Mouse (Mus musculus) cerebellum, postnatal 4 days (tissue): ENCODE measurements around the gene Tmem11.
"Not testable (repeated sequence)": the region's sequence is repeated elsewhere in the genome, so short reads cannot be mapped to it uniquely, and the experiment has no call there.

Experiments
- DNase-seq, 2 experiments: peaks; one replicate each; pipeline ENCODE4 v3.0.0; 2022; ENCODE audit warnings: low spot score in 2 of 2, mixed read lengths in 1 of 2

Gene Tmem11

DNA sequence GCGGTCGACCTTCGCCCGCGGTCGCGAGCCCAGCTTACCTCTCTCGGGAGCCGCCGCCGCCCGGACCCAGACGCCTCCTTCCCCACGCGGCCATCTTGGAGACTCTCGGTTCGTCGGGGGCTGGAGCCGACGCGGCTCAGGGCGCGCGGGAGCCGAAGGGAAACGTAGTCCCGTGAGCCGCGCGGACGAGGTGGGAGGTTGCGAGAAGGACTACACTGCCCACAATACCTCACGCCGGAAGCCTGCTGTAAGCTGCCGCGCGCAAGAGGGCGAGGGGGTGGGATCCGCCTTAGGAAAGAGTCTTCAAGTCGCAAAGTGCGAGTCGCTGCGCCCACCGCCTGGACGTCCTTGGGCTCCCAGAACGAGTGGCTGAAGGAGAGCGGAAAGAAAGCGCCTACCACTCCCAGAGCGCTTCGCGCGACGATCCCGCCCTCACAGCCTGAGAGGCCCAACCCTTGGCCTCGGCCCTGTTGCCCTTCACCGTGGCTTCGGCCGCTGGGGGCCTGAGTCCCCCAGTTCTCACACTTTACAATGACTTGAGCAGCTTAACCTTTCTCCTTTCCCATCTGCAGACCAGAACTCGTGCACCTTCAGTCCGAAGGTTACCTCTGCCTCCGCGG, at the start of gene Tmem11:
Gene Tmem11 (minus strand): TSS at position 598 of the 620 bp plus-strand sequence.
- peak; percentile 75 to 93 for DNase-seq

DNA sequence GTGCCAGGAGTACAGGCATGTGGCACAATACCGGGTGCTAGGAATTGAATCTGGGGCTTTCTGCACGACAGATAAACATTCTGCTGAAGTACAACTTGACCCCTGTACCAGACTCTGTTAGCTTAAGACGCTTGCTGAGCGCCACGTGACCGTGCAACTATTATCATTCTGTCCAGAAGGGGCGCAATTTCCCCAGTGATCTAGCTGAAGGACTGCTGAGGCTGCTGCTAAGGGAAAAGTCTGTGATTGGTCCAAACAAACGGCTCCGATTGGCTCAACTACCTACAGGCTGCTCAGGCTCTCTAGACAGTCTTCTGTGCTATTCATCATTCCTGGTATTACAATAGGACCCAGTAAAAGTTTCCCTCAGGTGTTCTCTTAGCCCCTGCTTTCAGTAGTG, 48.2 kb upstream of the Tmem11 start:
- peak; percentile 85 to 93 for DNase-seq

DNA sequence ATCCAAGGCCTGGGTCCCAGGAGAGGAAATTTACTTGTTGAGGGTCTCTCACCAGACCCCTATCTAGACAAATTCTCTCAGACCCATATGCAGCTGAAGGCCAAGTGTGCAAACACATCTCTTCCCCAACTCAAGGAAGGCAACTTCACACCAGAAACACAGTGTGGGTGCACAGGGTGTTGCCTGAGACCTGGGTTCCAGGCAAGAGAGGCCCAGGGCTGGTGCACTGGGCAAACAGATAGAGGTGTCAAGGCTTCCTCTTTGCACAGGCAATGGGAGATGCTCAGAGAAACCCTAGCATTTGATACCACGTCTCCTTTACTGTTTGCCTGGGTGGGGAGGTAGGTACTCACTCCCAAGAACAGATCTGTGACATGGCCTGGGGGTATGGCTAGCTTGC, 45.9 kb upstream of the Tmem11 start:
- DNase-seq = no peak

DNA sequence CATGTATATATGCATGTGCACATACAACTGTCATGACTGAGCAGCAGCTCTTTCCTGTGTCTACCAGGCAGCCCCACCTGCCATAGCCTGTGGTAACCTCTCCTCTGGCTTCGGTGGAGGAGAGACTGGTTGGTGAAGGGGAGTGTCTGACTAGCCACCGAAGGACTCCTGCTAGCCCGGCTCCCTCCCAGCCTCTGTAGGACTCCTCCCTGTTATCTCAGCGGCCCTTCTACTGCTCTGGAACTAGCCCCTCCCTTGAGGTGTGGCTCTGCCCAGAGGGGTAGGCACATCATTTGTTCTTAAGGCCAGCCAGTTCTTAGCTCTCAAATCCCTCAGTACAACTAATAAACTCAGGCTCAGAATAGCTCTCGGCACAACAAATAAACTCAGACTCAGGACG, 45.4 kb upstream of the Tmem11 start:
- DNase-seq = no peak

DNA sequence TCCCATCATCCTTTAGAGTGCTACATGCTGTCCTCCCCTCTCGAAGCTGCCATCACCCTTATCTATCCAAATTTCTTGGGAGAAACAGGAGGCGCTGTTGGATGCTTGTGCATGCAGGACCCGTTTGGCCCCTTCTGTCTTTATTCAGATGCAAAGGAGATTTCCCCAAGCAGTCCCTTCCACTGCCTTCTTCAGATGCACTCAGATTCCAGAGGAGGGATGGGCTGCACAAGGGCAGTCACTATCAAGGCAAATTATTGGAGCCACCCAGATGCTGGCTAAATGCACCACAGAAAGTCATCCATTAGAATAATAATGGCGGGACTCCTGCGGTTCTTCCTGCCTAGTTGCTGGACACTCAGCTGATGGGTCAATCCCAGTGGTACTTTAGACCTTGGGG, 43.9 kb upstream of the Tmem11 start:
- no peak for DNase-seq

DNA sequence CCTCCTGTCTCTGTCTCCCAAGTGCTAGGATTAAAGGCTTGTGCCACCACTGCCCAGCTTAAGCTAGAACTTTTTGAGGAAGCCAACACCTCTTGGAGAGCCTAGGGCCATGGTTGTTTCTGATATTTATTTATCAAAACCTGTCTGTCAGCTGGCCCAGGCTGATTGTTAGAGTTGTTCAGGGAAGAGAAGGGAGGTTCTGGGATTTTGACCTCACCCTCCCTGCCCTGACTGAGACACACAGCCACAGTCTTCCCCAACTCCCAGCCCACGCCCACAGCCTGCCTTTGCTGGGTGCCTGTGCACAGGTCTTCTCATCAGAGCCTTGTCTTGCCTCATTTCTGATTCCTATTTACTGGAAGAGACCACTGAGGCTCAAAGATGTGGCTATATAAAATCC, 43.1 kb upstream of the Tmem11 start:
- no peak for DNase-seq

DNA sequence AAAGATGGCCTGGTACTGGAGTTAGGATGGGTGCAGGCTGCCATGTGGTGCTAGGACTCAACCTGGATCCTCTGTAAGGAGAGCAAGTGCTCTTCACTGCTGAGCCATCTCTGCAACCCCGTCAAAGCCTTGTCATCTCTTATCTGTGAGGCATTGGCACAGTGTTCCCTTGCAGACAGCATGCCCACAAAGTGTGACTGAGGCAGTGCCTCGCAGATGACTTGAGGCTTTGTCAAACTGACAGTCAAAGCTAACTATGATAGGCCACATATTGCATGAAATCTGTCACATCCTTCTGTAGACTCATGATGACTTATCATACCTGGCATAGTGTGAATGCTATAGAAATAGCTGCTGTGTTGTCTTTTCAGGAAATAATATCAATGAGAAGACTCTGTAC, 40.9 kb upstream of the Tmem11 start:
- no peak for DNase-seq

DNA sequence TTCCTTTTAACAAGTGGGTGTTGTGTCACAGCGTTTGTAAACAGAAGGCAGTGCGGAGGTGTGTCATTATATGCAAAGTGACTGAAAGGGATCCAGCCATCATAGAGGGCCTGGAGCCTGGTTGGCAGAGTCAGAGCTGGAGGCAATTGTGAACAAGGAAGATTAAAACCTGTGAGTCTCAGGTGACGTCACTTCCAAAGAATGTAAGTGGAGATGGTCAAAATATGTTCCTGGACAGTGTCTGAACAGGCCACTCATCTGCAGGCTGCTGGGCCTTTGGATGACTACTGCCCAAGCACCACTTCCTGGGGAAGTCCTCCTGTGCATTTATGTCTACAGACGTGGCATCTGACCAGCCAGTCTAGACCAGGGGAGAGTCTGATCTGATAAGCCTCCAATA, 36.1 kb upstream of the Tmem11 start:
- no peak for DNase-seq

DNA sequence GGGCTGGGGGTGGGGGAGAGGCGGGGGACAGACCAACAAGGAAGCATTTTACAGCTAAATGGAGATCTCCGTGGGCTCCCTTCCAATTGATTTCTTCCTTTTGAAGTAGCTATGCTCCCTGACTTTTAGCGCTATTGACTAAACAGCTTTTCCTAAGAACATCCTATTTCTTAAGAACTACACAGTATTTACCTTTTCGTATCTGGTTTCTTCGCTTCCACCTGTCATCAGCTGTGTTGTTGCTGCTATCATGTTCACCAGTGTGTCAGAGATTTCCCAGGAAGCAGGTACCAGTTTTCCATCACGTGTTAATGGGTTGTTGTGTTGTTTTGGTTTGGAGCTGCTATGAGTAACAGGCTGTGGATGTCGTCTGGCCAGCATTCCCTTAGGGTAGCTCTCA, 35.4 kb upstream of the Tmem11 start, which contains the start of gene Natd1:
Gene Natd1 (minus strand): TSS at position 260 of the 400 bp plus-strand sequence.
- DNase-seq = no peak

DNA sequence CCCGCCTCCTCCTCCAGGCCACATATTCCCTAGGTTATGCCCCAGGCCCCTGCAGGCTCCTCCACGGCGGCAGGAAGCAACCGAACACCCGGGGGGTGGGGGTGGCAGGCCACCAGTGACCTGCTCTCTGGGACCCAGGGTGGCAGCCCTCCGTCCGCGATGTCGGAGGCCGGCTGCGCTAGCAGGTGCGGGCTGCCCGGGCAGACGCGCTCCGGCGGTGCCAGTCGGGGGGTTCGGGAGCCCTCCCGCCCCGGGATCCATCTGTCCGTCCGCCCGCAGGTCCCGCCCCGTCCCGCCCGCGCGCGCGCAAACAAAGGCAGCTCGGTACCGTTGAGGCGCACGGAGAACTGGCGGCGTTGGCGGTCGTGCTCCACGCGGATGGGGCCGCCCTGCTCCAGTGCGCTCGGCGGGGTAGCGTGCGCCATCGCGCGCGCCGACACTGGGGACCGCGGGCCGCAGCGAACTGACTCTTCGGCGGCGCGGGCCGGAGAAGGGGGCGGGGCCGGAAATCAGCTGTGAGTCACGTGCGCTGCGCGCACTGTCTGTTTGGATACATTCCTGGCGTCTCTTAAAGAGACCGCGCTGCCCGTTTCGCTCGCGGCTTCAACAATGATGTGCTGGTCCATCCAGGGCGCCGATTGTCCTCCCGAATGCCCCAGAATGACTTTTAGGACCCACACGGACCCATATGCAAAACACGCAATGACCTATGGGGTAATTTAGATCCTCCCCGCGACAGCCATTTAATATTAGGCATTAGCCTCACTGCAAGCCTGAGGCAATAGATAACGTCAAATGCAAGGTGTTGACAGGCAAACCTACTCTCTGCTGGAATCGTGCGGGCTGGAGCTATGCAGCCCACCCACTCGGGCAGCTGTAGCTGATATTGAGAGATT, 34.5 kb upstream of the Tmem11 start:
- peak; percentile 89 to 91 for DNase-seq

DNA sequence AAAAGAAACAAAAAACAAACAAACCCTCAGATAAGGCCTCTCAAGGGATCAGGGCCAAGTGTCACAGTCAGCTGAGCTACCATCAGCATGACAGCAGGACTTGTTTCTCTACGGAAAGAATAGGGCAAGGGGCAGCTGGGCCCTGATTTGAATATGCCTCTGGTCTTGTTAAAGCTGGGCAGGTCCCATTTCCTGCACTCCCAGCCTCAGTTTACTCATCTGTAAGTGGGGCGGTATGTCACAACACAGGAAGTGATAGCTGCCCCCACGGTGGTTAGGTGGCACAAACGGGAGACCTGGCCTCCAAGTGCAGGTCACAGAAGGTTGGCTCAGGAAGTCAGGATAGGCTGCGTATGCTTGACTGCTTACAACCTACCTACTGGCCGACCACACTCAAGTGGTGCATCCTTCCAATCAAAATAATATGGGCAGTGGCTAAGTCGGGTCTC, 33.5 kb upstream of the Tmem11 start:
- DNase-seq = no peak

DNA sequence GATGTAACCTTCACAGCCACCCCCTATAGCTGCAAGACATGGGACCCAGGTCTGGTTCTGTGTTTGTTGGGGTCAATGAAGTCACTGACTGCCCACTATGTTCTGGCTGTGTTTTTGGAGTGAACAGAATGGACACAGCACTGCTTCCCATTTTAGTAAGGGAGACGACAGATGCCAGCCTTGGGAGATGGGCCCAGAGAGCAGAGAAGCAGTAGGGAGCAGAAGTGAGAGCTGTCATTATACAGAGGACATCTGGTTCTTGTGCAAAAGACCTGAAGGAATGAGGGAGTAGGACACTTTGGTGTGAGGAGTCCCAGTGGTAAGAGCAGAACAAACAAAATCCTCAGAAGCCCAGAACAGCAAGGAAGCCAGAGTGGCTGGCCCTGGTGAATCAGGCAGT, 30.6 kb upstream of the Tmem11 start:
- no peak for DNase-seq

DNA sequence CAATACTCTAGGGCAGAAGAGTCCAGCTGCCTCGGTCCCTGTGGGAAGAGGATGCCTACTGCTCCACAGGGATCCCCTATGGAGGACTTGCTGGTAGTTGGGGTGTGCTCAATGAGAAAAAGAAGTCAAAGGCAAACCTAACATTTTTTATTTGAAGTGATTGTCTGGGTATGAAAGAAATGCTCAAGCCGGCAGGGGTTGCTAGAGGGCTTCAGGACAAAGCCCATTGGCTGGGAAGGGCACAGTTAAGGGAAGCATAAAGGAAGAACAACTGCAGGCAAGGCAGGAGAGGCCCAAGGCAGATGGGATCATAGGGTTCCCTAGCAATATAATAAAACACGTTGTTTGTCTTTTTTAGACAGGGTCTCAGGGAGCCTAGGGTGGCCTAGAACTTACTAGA, 29.0 kb upstream of the Tmem11 start:
- no peak for DNase-seq

DNA sequence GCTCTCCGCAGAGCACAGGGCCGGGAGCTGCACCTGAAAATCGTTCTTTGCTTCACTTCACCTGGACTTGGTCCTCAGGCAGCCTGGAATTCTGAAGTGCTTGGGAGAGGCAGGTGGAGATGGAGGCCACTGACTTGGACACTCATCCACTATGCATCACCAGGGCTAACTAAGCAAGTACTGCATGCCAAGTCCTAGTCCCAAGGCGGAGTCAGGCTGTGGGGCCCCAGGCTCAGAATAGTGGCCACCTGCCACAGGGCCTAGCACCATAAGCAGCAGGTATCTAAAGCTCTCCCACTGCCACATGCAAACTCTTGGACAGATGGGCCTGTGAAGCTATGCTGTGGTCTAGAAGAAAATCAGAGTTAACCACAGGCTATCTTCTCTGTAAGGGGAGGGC, 27.4 kb upstream of the Tmem11 start:
- no peak for DNase-seq

DNA sequence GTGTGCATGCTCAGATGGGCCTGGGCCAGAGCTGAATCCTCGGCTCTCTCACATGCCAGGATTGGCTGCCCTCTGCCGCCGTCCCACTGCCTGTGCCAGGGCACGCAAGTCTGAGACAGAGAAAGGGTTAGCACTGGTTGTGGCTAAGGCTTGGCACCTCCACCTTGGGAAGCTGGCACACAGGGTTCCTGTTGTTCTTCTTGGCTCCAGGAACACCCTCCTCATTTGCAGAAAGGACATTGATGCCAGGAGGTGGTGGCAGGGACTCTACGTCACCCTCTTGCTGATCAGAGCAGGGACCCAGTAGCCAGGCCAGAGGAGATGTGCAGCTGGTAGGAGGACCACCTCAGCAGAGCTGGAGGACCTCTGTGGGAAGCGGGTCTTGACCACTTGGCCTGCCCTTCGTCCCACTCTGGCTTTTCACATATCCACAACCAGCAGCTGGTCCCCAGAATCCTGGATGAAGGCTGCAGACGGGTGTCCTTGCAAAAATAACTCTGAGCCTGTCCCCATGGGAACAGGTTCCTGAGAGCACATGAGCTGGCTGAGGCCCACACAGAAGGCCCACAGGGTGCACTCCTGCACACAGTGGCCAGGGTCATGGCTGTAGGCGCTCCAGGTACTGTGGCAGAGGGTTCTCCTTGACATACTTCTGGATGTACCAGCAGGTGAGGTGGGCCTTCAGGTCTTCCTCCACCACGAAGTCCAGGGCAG, 26.5 kb upstream of the Tmem11 start:
- no peak for DNase-seq

DNA sequence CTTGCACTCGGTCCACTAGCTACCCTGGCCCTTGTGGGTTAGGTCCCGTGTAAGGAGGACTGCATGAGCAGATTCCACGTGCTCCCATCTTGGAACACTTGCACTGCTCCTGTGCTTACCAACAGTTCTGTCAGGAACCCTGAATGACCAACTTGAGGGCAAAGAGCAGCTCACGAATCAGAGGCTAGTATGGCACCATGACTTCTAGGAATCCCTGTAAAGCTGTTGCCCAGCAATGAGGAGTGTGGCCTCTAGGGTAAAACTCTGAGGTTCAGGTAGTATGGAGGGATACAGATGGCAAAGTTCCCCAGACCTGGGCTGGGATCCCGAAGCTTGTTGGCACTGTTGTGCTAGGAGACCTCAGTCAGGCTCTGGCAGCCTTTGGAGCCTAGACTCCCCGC, 24.6 kb upstream of the Tmem11 start:
- no peak for DNase-seq

DNA sequence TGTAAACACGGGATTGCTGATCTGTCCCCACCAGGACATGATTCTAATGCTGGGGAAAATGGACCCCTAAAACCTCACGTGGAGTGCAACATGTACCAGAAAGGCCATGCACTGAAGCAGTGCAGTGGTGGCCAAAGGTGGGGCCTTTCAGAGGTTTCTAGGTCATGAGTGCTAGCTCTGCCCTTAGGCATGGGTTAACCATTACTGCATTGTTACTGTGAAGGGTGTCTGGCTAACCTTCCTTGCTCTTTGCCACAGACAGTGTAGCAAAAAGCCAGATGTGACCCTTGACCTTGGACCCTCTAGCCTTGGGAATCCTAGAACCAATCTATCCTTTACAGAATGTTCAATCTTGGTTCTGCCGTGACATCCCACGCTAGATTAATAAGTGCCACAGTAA, 23.4 kb upstream of the Tmem11 start:
- no peak for DNase-seq

DNA sequence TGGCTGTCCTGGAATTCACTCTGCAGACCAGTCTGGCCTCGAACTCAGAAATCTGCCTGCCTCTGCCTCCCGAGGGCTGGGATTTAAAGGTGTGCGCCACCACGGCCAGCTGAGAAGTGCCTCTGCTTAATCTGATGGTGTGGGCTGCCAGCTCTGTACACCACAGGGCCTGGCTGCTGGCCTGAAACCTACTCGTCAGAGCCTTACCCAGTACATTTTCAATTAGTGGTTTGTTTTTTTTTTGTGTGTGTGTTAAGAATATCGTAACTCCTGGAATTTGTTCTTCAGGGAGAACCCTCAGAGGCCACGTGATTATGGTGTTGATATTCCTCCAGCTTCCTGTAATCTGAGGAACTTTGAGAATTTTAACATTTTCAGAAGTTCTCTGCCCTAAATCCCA, 22.9 kb upstream of the Tmem11 start:
- no peak for DNase-seq

DNA sequence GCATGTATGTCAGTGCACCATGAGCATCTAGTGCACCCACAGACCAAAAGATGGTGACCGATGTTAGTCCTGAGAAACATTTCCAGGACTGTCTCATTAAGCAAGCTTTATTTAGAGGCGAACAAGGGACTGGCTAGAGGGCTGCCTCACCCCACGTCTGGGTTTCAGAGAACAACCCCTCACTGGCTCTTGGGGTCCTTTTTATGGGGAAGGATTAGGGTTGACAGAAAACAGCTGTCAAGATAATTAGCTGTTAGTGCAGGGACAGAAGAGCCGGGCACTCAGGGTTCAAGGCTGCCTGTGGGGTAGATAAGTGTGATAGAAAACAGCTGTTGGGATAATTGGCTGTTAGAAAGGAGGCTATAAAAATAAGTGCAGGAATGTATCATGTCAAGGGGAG, 16.8 kb upstream of the Tmem11 start:
- DNase-seq = no peak

DNA sequence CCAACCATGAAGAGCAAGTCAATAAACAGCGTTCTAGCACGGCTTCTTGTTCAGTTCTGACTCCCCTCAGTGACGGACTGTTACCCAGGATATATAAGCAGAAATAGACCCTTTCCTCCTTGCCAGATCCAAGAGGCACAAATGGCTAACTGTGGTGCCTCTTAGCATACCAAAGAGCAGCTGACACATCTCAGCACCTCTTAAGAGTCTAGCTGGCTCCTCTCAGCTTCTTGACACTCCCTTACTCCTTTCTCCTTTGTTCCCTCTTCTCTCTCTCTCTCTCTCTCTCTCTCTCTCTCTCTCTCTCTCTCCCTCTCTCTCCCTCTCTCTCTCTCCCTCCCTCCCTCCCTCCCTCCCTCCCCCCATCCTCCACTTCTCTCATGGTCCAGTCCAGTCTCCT, 11.7 kb upstream of the Tmem11 start:
- DNase-seq = no peak

DNA sequence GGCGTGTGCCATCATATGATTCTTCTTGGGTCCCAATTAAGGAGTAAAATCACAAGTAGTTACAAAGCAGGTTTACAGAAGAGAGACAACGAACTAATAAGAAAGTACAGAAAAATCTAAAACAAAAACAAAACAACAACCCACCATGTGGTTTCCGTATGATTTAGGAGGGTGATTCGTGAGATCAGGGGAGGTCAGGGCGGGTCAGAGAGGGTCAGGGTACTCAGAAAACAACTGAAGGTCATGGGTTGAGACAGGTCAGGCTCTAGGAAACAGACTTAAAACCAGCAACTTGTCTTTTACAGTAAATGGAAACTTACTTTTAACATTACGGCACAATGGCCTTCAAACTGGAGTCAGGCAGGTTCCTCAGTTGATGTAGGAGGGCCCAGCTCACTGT, 11.2 kb upstream of the Tmem11 start:
- no peak for DNase-seq

DNA sequence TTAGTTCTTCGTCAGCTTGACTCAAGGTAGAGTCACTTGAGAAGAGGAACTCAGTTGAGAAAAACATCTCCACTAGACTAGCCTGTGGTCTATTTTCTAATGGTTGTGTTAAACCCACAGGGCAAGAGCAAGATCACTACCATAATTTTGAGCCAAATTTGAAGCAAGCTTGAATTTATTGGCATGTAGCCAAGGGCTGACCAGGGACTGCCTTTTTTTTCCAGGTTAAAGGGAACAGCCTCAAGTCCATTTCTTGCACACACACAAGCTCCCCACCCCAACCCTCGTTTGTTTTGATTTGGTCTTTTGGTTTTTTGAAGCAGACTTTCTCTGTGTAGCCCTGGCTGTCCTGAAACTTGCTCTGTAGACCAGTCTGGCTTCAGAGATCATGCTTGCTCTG, 10.8 kb upstream of the Tmem11 start:
- no peak for DNase-seq

DNA sequence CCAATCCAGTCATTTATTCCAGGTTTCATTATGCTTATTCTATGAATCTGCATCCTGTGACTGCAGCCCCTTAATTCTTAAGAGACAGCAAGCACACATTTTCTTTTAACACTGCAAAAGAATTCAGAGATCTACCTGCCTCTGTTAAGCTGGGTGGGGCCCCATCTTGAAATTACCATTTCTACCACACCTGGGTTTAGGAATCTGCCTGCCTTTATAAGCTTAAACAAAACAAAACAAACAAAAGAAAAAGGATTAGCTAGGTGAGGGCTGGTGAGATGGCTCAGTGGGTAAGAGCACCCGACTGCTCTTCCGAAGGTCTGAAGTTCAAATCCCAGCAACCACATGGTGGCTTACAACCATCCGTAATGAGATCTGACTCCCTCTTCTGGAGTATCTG, 7.9 kb upstream of the Tmem11 start:
- DNase-seq = not testable (repeated sequence)
